Mouse (Mus musculus) heart, adult 18-20 months (tissue): ENCODE data around the gene AC124108.1. TPM values are rescaled to one million over a fixed set of nuclear protein-coding genes. Genes with fewer than 3 reads are reported as not detected.

Experiments used
- DNase-seq, 2 experiments: peaks; one replicate each; pipeline ENCODE4 v3.0.0; 2021 to 2022; ENCODE audit warnings: mixed read lengths in 1 of 2
- total RNA-seq, 2 experiments: library from RNA; stranded (reverse); gene quantifications; 2 replicates each; pipeline ENCODE4 v1.2.3; 2021

The AC124108.1 gene
- total RNA-seq, 2 experiments from 2014 or later = 0.10 TPM; not detected in 1

- DNase-seq = no peak
Observed at GRCm38 (mm10) chr1:132200562-132201510, 9.6 kb downstream of the AC124108.1 start.

DNA sequence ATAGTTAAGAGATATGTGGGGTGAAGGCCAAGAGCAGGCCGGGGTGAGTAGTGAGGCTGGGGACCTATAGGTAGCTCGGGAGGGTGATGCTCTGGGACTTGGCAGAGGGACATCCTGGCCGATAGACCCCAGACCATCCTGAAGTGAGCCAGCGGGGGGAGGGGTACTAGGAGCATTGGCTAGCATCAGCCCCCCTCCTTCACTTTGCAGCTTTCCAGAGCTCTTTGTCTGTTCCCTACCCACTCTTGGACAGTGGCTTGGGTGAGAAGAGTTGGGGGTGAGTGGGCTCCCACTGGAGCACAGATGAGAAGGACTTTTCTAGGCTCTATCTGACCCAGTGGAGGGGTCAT, 10.2 kb downstream of the AC124108.1 start:
- DNase-seq = no peak

DNA sequence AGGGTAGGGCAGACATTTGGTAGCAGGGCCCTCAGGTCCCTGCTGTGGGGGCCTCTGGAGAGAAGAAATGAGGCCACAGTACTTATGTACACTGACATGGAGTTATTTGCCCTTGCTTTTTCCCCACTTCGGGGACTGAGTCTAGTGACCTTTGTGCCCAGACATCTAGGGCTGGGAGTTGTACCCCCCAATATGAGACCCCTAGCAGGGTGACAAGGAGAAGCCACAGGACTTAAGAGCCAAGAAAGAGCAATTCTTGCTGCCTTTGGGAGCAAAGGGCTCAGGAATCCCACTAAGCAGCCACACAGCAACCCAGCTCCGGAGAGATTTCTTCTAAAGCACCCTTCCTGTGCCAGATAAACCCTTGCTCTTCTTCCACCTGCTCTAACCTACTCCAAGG, 10.7 kb downstream of the AC124108.1 start:
- no peak for DNase-seq

GRCm38 (mm10) chr1:132202771-132203170, 11.5 kb downstream of the AC124108.1 start:
- no peak for DNase-seq

DNA sequence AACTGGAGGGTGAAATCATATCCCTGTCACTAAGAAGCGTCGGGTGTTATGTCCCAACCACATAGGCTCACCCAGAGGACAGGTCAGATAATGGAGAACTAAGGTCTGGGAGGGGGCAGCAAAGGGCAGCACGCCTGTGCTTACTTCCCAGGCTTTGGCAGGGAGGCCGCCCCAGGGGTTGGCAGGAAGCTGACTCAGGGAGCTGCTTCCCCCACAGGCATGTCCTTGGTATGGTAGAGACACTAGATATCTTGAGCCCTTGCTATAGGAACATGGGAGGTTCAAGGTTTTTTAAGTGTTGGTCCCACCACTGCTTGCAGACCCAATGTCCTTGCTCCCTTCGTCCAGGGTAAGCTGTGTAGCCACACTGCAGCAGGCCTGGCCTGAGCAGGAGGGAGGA, 14.7 kb downstream of the AC124108.1 start:
- DNase-seq = no peak

GRCm38 (mm10) chr1:132206828-132207227, 15.6 kb downstream of the AC124108.1 start:
- DNase-seq = no peak

DNA sequence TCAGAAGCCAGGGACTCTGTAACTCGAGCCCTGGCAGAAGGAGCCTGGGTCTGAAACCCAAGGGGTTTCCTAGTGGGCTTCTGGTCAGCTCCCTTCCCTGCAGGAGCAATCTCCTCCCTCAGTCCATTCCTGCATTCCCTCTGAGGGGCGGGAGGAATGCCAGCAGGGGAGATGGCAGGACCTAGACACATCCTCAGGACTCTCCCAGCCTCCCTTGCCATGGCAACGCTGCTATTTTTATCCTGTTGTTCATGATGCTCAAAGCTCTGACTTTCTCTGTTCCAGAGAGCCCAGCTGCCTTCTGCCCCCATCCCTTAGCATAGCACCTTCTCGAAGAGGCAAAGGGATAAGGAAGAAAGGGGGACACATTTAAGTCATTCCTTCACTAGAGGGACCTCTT, 16.9 kb downstream of the AC124108.1 start:
- no peak for DNase-seq

- DNase-seq = no peak
Observed at GRCm38 (mm10) chr1:132209400-132209799, 18.1 kb downstream of the AC124108.1 start.

DNA sequence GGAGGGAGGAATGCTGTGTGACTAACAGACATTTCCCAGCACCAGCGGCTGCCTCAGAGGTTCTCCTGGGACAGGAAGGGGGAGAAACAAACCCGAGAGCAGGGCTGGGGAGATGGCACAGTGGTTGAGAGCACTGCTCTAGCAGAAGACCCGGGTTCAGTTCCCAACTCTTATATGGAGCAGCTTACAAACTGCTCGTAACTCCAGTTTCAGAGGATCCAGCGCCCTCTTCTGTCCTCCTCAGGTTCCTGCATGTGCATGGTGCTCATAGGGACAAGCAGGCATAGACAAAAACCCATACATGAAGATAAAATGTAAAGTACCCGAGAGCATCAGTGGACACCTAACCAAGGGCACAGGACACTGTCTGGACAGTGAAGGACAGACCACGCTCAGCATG, 19.7 kb downstream of the AC124108.1 start:
- DNase-seq = peak in 1 of 2 experiments; percentile 30

GRCm38 (mm10) chr1:132211672-132212071, 20.4 kb downstream of the AC124108.1 start:
- no peak for DNase-seq

GRCm38 (mm10) chr1:132212218-132212617, 21.0 kb downstream of the AC124108.1 start:
- DNase-seq = peak; percentile 36 to 75

GRCm38 (mm10) chr1:132213076-132213475, 21.8 kb downstream of the AC124108.1 start:
- peak in 1 of 2 experiments; percentile 21 for DNase-seq

GRCm38 (mm10) chr1:132216276-132216675, 25.0 kb downstream of the AC124108.1 start:
- no peak for DNase-seq

GRCm38 (mm10) chr1:132221627-132222026, 30.4 kb downstream of the AC124108.1 start:
- no peak for DNase-seq

GRCm38 (mm10) chr1:132222166-132222565, 30.9 kb downstream of the AC124108.1 start:
- DNase-seq = no peak

GRCm38 (mm10) chr1:132226297-132227080, 35.2 kb downstream of the AC124108.1 start:
- DNase-seq = no peak

DNA sequence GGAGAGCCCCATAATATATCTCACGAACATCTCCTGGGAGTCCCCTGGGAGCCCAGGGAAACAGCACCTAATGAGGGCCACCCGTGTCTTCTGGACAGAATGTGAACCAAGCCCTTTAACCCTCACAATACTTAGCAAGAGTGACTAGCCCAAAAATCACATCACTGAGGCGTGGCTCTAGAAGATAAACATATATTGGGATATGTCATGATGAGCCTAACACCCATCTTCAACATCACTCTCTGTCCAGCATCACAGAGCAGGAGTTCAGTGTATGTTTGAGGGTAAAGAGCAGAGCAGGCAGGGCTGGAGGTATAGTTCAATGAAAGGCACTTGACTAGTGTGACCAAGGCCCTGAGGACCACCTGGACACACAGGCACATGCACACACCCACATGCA, 38.4 kb downstream of the AC124108.1 start, which contains the start of gene Gm10188:
Gm10188 (minus strand) TSS at position 101 of the 400 bp plus-strand sequence.
- DNase-seq = no peak

GRCm38 (mm10) chr1:132231470-132232274, 40.4 kb downstream of the AC124108.1 start:
- no peak for DNase-seq

GRCm38 (mm10) chr1:132233566-132233965, 42.3 kb downstream of the AC124108.1 start:
- DNase-seq = no peak

DNA sequence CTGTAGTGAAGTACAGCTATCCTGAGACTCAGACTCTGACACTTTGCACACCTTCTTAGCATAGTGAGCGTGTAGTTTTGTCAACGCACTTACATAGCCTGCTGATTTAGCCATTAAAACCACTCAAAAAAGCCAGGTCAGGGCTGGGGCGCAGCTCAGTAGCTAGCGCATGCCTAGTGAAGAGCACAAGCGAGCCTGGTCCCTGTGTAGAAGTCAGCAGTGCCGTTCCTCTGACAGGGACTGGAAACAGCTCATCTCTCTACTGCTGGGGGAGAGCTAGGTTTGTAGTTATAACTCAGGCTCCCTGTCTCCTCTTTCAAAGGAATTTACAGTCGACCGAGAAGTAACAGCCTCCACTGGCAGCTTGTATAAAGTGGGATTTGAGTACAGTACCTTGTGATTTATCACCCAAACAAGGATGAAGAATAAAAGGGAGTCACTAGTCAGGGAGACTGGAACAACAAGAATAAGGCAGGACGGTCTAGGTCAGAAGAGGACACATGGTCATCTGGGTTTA, 43.6 kb downstream of the AC124108.1 start:
- no peak for DNase-seq

DNA sequence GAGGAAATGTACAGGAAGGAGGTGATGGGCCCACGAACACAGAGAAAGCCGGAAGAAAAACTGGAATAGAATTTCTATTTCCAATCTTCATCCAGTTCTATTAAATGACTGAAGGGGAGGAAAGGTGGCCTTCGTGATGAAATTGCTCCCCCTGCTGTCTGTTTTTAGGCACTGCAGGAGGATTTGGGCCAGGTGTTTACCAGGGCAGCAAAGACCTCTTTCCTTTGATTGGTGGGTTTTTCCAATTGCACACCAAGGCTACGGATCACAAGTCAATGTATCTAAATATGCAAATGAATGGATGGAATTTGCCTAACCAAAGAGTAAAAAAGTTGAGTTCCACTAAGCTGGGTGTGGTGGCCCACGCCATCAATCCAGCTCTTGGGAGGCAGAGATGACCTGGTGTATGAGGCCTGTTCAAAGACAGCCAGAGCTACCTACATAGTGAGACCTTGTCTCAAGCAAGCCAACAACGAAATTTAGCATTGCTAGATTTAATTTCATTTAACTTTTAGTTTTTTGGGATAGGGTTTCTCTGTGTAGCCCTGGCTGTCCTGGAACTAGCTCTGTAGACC, 46.4 kb downstream of the AC124108.1 start:
- peak; percentile 54 to 82 for DNase-seq

DNA sequence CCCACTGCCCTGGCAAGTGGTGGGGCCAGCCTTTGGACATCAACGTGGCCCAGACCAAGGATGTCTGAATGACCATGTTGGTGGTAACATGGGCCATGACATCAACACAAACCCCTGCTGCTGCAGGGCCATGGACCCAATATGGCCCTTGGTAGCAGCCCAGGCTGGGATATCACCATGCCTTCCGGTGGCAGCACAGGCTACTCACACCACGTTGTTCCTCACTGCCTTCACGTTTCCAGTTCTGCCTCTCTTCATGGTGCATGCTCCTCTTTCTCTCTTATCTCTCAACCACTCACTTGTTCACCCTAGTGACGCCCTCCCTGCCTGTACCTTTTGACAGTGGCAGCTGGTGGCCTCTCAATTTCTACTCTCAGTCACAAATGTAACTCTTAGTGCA, 53.8 kb downstream of the AC124108.1 start:
- no peak for DNase-seq
